Mouse (Mus musculus) liver, adult (tissue): ENCODE measurements around the gene Rcc2.

ENCODE experiments used
- GATA4 ChIP-seq: IDR thresholded peaks from 2 replicates; pipeline ENCODE4 v1.6.1; 2014; ENCODE audit warnings: mild to moderate bottlenecking, low read length; ENCODE audit not compliant: insufficient replicate concordance

Gene Rcc2

DNA sequence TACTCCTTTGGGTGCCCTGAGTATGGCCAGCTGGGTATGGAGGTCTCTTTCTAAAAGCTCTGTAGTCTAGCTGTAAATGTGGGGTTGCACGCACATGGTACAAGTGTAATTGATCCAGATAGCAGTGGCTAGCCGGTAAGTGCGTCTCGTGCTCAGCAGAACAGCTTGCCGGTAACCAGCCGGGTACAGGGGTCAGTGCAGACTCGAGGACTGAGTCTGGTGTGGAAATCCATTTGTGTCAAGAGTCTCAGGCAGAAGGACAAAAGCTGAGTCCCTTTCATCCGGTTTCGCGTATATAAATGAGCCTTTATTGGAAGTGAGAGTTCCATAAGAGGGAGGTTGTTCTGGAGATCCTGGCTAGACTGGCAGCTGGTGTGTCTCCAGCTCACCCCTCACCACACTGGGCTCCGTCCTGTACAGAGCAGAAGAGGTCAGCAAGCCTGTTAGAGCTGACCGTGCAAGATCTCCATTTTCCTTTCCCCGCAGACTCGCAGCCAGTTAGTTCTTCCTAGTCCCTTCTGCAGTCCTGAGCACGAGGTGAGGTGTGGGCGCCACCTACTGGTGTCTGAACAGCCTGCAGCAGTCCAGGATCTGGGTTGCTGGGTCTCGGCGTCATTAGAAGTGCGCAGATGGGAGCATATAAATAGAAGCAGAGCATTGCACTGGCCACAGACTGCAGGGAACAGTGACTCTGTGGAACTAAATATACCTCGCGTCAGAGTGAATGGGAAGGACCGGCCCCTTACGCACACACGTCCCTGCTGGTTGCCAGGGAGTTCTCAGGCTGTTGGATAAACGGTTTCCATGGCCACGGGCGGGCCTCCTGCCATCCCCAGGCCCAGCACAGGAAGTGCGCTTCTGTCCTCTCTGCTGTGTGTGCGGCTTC, 13.4 kb downstream of the Rcc2 start:
- no peak for TF ChIP-seq GATA4

GRCm38 (mm10) chr4:140714586-140714985, 14.2 kb downstream of the Rcc2 start:
- no peak for TF ChIP-seq GATA4

- TF ChIP-seq GATA4: no peak
Measured at GRCm38 (mm10) chr4:140716994-140717393, 16.7 kb downstream of the Rcc2 start.

GRCm38 (mm10) chr4:140718436-140718835, 18.1 kb downstream of the Rcc2 start:
- TF ChIP-seq GATA4: no peak

GRCm38 (mm10) chr4:140720091-140720490, 19.8 kb downstream of the Rcc2 start:
- TF ChIP-seq GATA4: no peak

GRCm38 (mm10) chr4:140721968-140722490, 21.7 kb downstream of the Rcc2 start:
- TF ChIP-seq GATA4: no peak

DNA sequence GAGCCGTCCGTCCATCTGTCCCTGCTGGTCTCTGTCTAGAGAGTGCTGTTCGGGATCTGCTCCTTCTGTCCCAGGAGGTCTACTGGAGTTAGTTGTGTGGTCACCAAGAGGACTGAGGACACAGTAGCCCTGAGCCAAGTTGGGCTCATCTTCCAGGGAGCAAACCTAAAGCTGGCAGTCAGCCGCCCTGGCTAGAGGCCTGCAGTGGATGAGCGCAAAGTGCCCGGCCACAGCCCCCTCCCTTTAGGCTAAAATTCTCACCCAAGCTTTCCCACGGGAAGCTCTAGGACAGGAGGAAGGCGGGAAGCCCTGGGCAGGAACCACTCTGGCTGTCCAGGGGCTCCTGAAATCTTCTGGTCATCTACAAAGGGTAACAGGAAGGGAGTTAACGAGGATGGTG, 22.4 kb downstream of the Rcc2 start:
- TF ChIP-seq GATA4: no peak

- TF ChIP-seq GATA4: no peak
Measured at GRCm38 (mm10) chr4:140723192-140723591, 22.9 kb downstream of the Rcc2 start.

- TF ChIP-seq GATA4: no peak
Measured at GRCm38 (mm10) chr4:140723801-140724200, 23.5 kb downstream of the Rcc2 start.

GRCm38 (mm10) chr4:140724739-140725138, 24.4 kb downstream of the Rcc2 start:
- no peak for TF ChIP-seq GATA4

GRCm38 (mm10) chr4:140726907-140727306, 26.6 kb downstream of the Rcc2 start:
- no peak for TF ChIP-seq GATA4

GRCm38 (mm10) chr4:140731654-140732053, 31.3 kb downstream of the Rcc2 start:
- no peak for TF ChIP-seq GATA4

DNA sequence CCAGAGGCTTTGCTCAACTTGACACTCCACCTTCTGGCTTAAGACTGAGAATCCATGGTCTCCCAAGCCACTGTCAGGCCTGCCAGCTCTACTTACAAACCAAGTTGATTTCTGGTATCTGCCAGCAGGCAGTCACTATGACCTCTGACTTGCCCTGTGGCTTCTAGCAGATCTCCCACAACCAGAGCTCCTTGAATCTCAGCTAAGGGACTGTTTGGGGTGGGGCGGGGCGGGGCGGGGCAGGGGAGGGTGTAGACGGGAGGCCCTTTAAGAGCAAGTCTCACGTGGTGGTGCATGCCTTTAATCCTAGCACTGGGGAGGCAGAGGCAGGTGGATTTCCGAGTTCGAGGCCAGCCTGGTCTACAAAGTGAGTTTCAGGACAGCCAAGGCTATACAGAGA, 32.5 kb downstream of the Rcc2 start:
- TF ChIP-seq GATA4: no peak

DNA sequence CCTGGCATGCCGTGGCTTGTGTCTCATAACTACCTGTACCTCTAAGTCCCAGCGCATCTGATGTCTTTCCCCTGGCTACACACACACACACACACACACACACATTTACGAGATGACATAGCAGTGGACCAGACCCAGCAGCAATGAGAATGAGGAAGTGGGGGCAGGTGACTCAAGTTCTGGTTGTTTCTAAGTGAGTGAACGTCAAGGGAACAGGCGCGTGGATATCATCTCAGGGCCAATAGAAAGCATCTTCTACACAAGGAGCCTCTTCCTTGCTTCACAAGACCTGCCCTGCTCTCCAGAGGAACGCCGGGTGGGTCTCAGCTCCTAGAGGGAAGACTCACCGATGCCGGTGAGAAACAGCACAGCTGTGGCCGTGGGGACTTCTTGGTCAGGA, 40.3 kb downstream of the Rcc2 start:
- TF ChIP-seq GATA4: no peak

DNA sequence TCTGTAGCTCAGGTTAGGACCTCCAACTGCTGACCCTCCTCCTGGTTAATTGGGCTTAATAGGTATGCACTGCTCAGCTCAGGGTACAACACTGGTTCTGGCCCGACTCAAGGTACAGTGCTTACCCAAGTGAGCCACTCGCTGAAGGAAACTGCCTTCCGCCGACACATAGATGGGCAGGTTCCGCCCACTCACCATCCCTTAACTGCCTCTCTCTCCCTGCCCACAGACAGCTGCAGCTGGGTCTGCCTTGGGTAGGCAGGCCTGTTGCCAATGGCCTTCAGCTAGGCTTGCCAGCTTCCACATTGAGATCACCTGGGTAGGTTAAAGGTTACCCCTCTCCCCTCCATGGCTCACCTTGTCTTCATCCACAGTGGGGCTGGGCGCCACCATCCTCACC, 41.1 kb downstream of the Rcc2 start:
- TF ChIP-seq GATA4: no peak

DNA sequence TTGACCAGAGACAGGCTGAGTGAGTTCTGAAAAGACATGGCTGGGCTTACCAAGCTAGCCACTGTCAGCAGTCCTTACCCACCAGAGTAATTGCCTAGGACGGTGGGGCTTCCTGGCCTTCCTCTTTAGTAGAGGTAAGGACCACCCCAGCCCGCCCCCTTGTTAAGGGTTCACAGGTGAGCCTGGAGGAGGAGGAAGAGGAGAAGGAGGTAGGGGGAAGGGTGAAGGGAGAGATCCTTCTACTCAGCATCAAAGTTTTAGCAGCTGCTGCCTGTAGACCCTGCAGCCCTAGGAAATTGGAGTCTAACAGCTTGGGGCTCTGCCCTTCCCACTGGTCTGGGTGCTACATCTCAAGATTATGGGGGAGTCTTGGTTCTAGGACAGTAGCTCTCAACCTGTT, 42.2 kb downstream of the Rcc2 start, which contains the start of gene Padi6:
Gene Padi6, minus strand, starts transcription at position 101 of the 400 bp plus-strand sequence.
- no peak for TF ChIP-seq GATA4
